Mouse (Mus musculus) G1E (cell line): Measurements from ENCODE around the gene Alx3.

Experiments used
- CTCF ChIP-seq: IDR thresholded peaks from 2 replicates; pipeline ENCODE4 v1.5.1; 2012; ENCODE audit warnings: low read depth, low read length, inconsistent platforms, mixed read lengths
- GATA1 ChIP-seq: IDR thresholded peaks from 2 replicates; pipeline ENCODE4 v1.6.1; 2012; ENCODE audit warnings: borderline replicate concordance, low read length, inconsistent platforms, mixed read lengths
- POLR2AphosphoS5 ChIP-seq: IDR thresholded peaks from 2 replicates; pipeline ENCODE4 v1.6.1; 2012; ENCODE audit warnings: low read depth, low read length, inconsistent platforms; ENCODE audit not compliant: insufficient replicate concordance

DNA sequence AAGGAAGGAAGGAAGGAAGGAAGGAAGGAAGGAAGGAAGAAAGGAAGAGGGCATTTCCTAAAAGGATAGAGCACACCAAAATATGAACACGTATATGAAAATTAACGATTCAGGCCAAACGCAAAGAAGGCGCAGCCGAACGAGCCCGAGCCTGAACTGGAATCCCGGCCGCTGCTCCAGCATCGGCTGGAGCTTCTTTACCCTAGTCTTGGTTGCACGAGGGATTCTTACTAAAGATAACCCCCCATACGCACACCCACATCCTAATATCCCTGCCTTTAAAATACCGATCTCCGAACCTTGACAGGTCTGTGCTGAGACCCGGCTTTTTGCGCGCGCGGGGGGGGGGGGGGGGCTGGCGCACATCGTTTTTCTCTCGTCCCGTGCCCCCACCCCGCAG lies 2.3 kb downstream of the Alx3 start:
- TF ChIP-seq CTCF (no peak), GATA1 (no peak), POLR2AphosphoS5 (no peak)
